Mouse (Mus musculus) olfactory bulb, adult 2 months (tissue): ENCODE results near the gene Fkbp15. TPM values are rescaled to one million over a fixed set of nuclear protein-coding genes. Genes with fewer than 3 reads are reported as not detected.

Source experiments
- H3K27ac ChIP-seq: fragments of 200-500 bp; 2 replicates; pipeline ENCODE4 v1.5.1; 2012; ENCODE audit warnings: low read depth, low read length; ENCODE audit not compliant: insufficient read depth
- H3K4me1 ChIP-seq: fragments of 200-500 bp; 2 replicates; pipeline ENCODE4 v1.6.1; 2012; ENCODE audit warnings: low read length; ENCODE audit not compliant: control insufficient read depth, insufficient read depth
- H3K4me3 ChIP-seq: fragments of 200-500 bp; 2 replicates; pipeline ENCODE4 v1.5.1; 2012; ENCODE audit warnings: mild to moderate bottlenecking, low read depth, low read length, moderate library complexity; ENCODE audit not compliant: insufficient read depth
- CTCF ChIP-seq: fragments of 200-500 bp; IDR thresholded peaks from 2 replicates; pipeline ENCODE4 v1.5.1; 2012; ENCODE audit warnings: low read depth, mild to moderate bottlenecking, low read length, moderate library complexity; ENCODE audit not compliant: insufficient read depth
- POLR2A ChIP-seq: fragments of 200-500 bp; IDR thresholded peaks from 2 replicates; pipeline ENCODE4 v1.6.1; 2012; ENCODE audit warnings: mild to moderate bottlenecking, low read depth, low read length, moderate library complexity; ENCODE audit not compliant: insufficient read depth
- WGBS: fragments of 180-500 bp; shearing (Covaris S2); methylation state at CpG from one replicate; pipeline ENCODE4 v1.1.7; 2018; 5-methylcytosine and 5-hydroxymethylcytosine counted together
- polyA plus RNA-seq: library from polyadenylated mRNA; stranded (reverse); fragments of >200 nt; gene quantifications from 2 replicates; pipeline ENCODE4 v1.2.4, GENCODE M21; 2012; ENCODE audit warnings: low replicate concordance; ENCODE audit not compliant: missing spikeins, insufficient read depth, insufficient read length

Fkbp15 gene
- polyA plus RNA-seq, 1 experiment: not detected

GRCm38 (mm10) chr4:62263133-62263844, 97.1 kb downstream of the Fkbp15 start:
- H3K27ac ChIP-seq: no peak overlapping the region
- no peak for TF ChIP-seq CTCF
- TF ChIP-seq POLR2A: no peak
- peaks cover 4% of the 10 kb centered on the region for H3K4me1 ChIP-seq
- no peak overlapping the region for H3K4me3 ChIP-seq
- 17% methylated on average over 7 of the region's 7 CpGs for WGBS

GRCm38 (mm10) chr4:62262276-62262675, 98.1 kb downstream of the Fkbp15 start, which contains the start of gene Slc31a2:
TSS of gene Slc31a2 (plus strand) at chr4:62262562.
- Histone ChIP-seq H3K4me3 (no peak within 1 kb of the TSS), H3K27ac (no peak within 1 kb of the TSS), H3K4me1 (peaks cover 4% of the 10 kb centered on the region)
- TF ChIP-seq CTCF (no peak), POLR2A (no peak)
- WGBS: 73% methylated on average over 2 of the region's 2 CpGs

- TF ChIP-seq POLR2A (no peak), CTCF (no peak)
- H3K27ac ChIP-seq: no peak overlapping the region
- H3K4me1 ChIP-seq: no peaks in the 10 kb centered on the region
- WGBS: 38% methylated on average over 8 of the region's 8 CpGs
- H3K4me3 ChIP-seq: no peak overlapping the region
These were observed 103.4 kb downstream of the Fkbp15 start for GRCm38 (mm10) chr4:62256931-62257330.

GRCm38 (mm10) chr4:62254551-62254950, 105.8 kb downstream of the Fkbp15 start:
- Histone ChIP-seq H3K27ac (no peak overlapping the region), H3K4me3 (no peak overlapping the region), H3K4me1 (no peaks in the 10 kb centered on the region)
- TF ChIP-seq CTCF (no peak), POLR2A (no peak)
- WGBS: 72% methylated on average over 8 of the region's 8 CpGs

- no peak for TF ChIP-seq POLR2A
- TF ChIP-seq CTCF: no peak
- 95% methylated on average over 4 of the region's 4 CpGs for WGBS
- Histone ChIP-seq H3K27ac (no peak overlapping the region), H3K4me3 (no peak overlapping the region), H3K4me1 (no peaks in the 10 kb centered on the region)
These were observed 108.6 kb downstream of the Fkbp15 start for GRCm38 (mm10) chr4:62251776-62252175.

GRCm38 (mm10) chr4:62250896-62251544, 109.3 kb downstream of the Fkbp15 start:
- Histone ChIP-seq H3K27ac (no peak overlapping the region), H3K4me1 (no peaks in the 10 kb centered on the region), H3K4me3 (no peak overlapping the region)
- no peak for TF ChIP-seq CTCF
- no peak for TF ChIP-seq POLR2A
- 31% methylated on average over 3 of the region's 3 CpGs for WGBS

Other genes with a start within 250 kb of the Fkbp15 start
- not detected in 2 replicates for gene Mup21, start 209.7 kb downstream of the Fkbp15 start, polyA plus RNA-seq
- gene Zfp37, start 129.5 kb downstream of the Fkbp15 start, polyA plus RNA-seq: not detected in 2 replicates
- not detected in 2 replicates for gene Slc31a2, start 98.0 kb downstream of the Fkbp15 start, polyA plus RNA-seq
- gene Slc31a1, start 179 bp upstream of the Fkbp15 start, polyA plus RNA-seq: not detected in 2 replicates
- not detected in 2 replicates for gene Cdc26, start 48.1 kb upstream of the Fkbp15 start, polyA plus RNA-seq
- gene Prpf4, start 48.2 kb upstream of the Fkbp15 start, polyA plus RNA-seq: not detected in 2 replicates
- gene Rnf183, start 74.7 kb upstream of the Fkbp15 start, polyA plus RNA-seq: not detected in 2 replicates
- not detected in 2 replicates for gene Wdr31, start 110.3 kb upstream of the Fkbp15 start, polyA plus RNA-seq
- gene Bspry, start 119.5 kb upstream of the Fkbp15 start, polyA plus RNA-seq: not detected in 2 replicates
- not detected in 2 replicates for gene Hdhd3, start 142.9 kb upstream of the Fkbp15 start, polyA plus RNA-seq
- not detected in 2 replicates for gene Alad, start 159.4 kb upstream of the Fkbp15 start, polyA plus RNA-seq
- not detected in 2 replicates for gene Pole3, start 164.5 kb upstream of the Fkbp15 start, polyA plus RNA-seq
- not detected in 2 replicates for gene 4933430I17Rik, start 164.8 kb upstream of the Fkbp15 start, polyA plus RNA-seq
- not detected in 2 replicates for gene Rgs3, start 199.3 kb upstream of the Fkbp15 start, polyA plus RNA-seq